Mouse (Mus musculus): Measurements from ENCODE around the gene Gpr35.

- TF ChIP-seq CTCF (IDR thresholded peaks at IDR 0.05; ENCODE audit: borderline replicate concordance, insufficient read depth, low read length), result no peak
- no peak for TF ChIP-seq POLR2A (IDR thresholded peaks at IDR 0.05; ENCODE audit: low read depth, low read length)
These were observed 79.4 kb downstream of the Gpr35 start for GRCm38 (mm10) chr1:93030060-93030459.
